Mouse (Mus musculus) embryo, embryonic 10.5 days (tissue): ENCODE results near the gene Brpf3.
"Not testable (repeated sequence)": the region's sequence is repeated elsewhere in the genome, so short reads cannot be mapped to it uniquely, and the experiment has no call there.

Experiments
- DNase-seq: peaks from one replicate; pipeline ENCODE4 v3.0.0-alpha.2; 2015; ENCODE audit warnings: low spot score

Brpf3 gene

GRCm38 (mm10) chr17:28829120-28829519 is 28.2 kb downstream of the Brpf3 start:
- no peak for DNase-seq

- no peak for DNase-seq
Measured at GRCm38 (mm10) chr17:28831065-28831464, 30.2 kb downstream of the Brpf3 start.

- DNase-seq: no peak
Measured at GRCm38 (mm10) chr17:28832040-28832439, 31.1 kb downstream of the Brpf3 start.

GRCm38 (mm10) chr17:28832875-28833274 is 32.0 kb downstream of the Brpf3 start:
- no peak for DNase-seq

- no peak for DNase-seq
Measured at GRCm38 (mm10) chr17:28834676-28835075, 33.8 kb downstream of the Brpf3 start.

GRCm38 (mm10) chr17:28837840-28838239 is 37.0 kb downstream of the Brpf3 start:
- no peak for DNase-seq

GRCm38 (mm10) chr17:28841947-28842346 is 41.1 kb downstream of the Brpf3 start:
- DNase-seq: not testable (repeated sequence)

GRCm38 (mm10) chr17:28843665-28844064 is 42.8 kb downstream of the Brpf3 start:
- no peak for DNase-seq

- DNase-seq: no peak
Measured at GRCm38 (mm10) chr17:28846974-28847617, 46.2 kb downstream of the Brpf3 start.

GRCm38 (mm10) chr17:28850511-28850910 is 49.6 kb downstream of the Brpf3 start:
- no peak for DNase-seq

GRCm38 (mm10) chr17:28854377-28854776 is 53.5 kb downstream of the Brpf3 start:
- DNase-seq: no peak

GRCm38 (mm10) chr17:28855166-28855885 is 54.4 kb downstream of the Brpf3 start:
- peak; percentile 50 for DNase-seq

GRCm38 (mm10) chr17:28856030-28856429 is 55.1 kb downstream of the Brpf3 start:
- DNase-seq: no peak

- peak; percentile 19 for DNase-seq
Measured at GRCm38 (mm10) chr17:28858205-28858604, 57.3 kb downstream of the Brpf3 start, which contains the start of gene Pnpla1. Gene Pnpla1 (plus strand): TSS chr17:28858411.

- no peak for DNase-seq
Measured at GRCm38 (mm10) chr17:28863926-28864325, 63.0 kb downstream of the Brpf3 start.

GRCm38 (mm10) chr17:28864464-28864863 is 63.6 kb downstream of the Brpf3 start:
- no peak for DNase-seq

GRCm38 (mm10) chr17:28866921-28867320 is 66.0 kb downstream of the Brpf3 start:
- no peak for DNase-seq

- DNase-seq: no peak
Measured at GRCm38 (mm10) chr17:28867381-28867780, 66.5 kb downstream of the Brpf3 start.

GRCm38 (mm10) chr17:28869412-28870110 is 68.7 kb downstream of the Brpf3 start:
- DNase-seq: no peak

- no peak for DNase-seq
Measured at GRCm38 (mm10) chr17:28870435-28870834, 69.5 kb downstream of the Brpf3 start.

- no peak for DNase-seq
Measured at GRCm38 (mm10) chr17:28871831-28872230, 70.9 kb downstream of the Brpf3 start.

GRCm38 (mm10) chr17:28872322-28872721 is 71.4 kb downstream of the Brpf3 start:
- DNase-seq: no peak

GRCm38 (mm10) chr17:28874216-28874615 is 73.3 kb downstream of the Brpf3 start:
- no peak for DNase-seq
